Mouse (Mus musculus) MEL (cell line): Measurements from ENCODE around the gene Omd. TPM values are rescaled to one million over a fixed set of nuclear protein-coding genes. Genes with fewer than 3 reads are reported as not detected.

Experiments
- DNase-seq: peaks from one replicate; pipeline ENCODE4 v3.0.0; 2011; ENCODE audit warnings: low read depth, low spot score
- H3K27ac ChIP-seq: 2 replicates; pipeline ENCODE4 v1.5.1; 2012; ENCODE audit warnings: low read depth, mild to moderate bottlenecking, control low read depth, low read length, moderate library complexity; ENCODE audit not compliant: control insufficient read depth
- H3K27me3 ChIP-seq, 2 experiments: fragments of 150-350 bp in 1 of 2; sonication (generic) in 1 of 2; 2 replicates each; pipeline ENCODE4 v1.6.1; 2012; ENCODE audit warnings: low read length in 2 of 2, mild to moderate bottlenecking in 2 of 2, improper control_type of control experiment in 1 of 2, moderate library complexity in 1 of 2; ENCODE audit not compliant: insufficient read depth in 2 of 2, control insufficient read depth in 1 of 2
- H3K36me3 ChIP-seq, 2 experiments: 2 replicates each; pipeline ENCODE4 v1.6.1; 2012 to 2014; ENCODE audit warnings: low read length in 2 of 2, improper control_type of control experiment in 1 of 2, inconsistent platforms in 1 of 2, mild to moderate bottlenecking in 1 of 2; ENCODE audit not compliant: insufficient read depth in 2 of 2, control insufficient read depth in 1 of 2
- H3K4me1 ChIP-seq, 2 experiments: fragments of 150-350 bp in 1 of 2; sonication (generic) in 1 of 2; 2 replicates each; pipeline ENCODE4 v1.6.1; 2012; ENCODE audit warnings: low read length in 2 of 2, improper control_type of control experiment in 1 of 2, mild to moderate bottlenecking in 1 of 2; ENCODE audit not compliant: insufficient read depth in 2 of 2, control insufficient read depth in 1 of 2
- H3K4me3 ChIP-seq, 2 experiments: fragments of 150-350 bp in 1 of 2; sonication (generic) in 1 of 2; 2 replicates each; pipeline ENCODE4 v1.5.1; 2012; ENCODE audit warnings: low read depth in 2 of 2, low read length in 2 of 2, mild to moderate bottlenecking in 2 of 2, moderate library complexity in 2 of 2, control low read depth in 1 of 2, improper control_type of control experiment in 1 of 2; ENCODE audit not compliant: control insufficient read depth in 1 of 2, insufficient read depth in 1 of 2
- H3K79me2 ChIP-seq: 2 replicates; pipeline ENCODE4 v1.6.1; 2012; ENCODE audit warnings: mild to moderate bottlenecking, low read length, moderate library complexity; ENCODE audit not compliant: control insufficient read depth, poor library complexity, insufficient read depth
- H3K9ac ChIP-seq: 2 replicates; pipeline ENCODE4 v1.6.1; 2012; ENCODE audit warnings: low read depth, mild to moderate bottlenecking, control low read depth, low read length, moderate library complexity; ENCODE audit not compliant: control insufficient read depth, poor library complexity, severe bottlenecking
- H3K9me3 ChIP-seq: fragments of 150-350 bp; sonication (generic); replicated peaks from 2 replicates; pipeline ENCODE4 v1.6.1; 2012; ENCODE audit warnings: mild to moderate bottlenecking, low read length, improper control_type of control experiment, moderate library complexity; ENCODE audit not compliant: insufficient read depth
- BHLHE40 ChIP-seq: IDR thresholded peaks from 2 replicates; pipeline ENCODE4 v1.6.1; 2012; ENCODE audit warnings: low read depth, mild to moderate bottlenecking, inconsistent platforms, low read length, improper control_type of control experiment, borderline replicate concordance
- CHD1 ChIP-seq: IDR thresholded peaks from 2 replicates; pipeline ENCODE4 v1.6.1; 2012; ENCODE audit warnings: low read depth, mild to moderate bottlenecking, inconsistent platforms, low read length, improper control_type of control experiment
- CHD2 ChIP-seq: IDR thresholded peaks from 2 replicates; pipeline ENCODE4 v1.6.1; 2011; ENCODE audit warnings: low read length, improper control_type of control experiment
- CTCF ChIP-seq, 3 experiments: IDR thresholded peaks in 2 of 3; conservative IDR thresholded peaks in 1 of 3; 2 replicates each; pipeline ENCODE4 v1.5.1; 2011 to 2012; ENCODE audit warnings: low read length in 3 of 3, low read depth in 2 of 3, mild to moderate bottlenecking in 2 of 3, improper control_type of control experiment in 1 of 3, inconsistent platforms in 1 of 3, mixed read lengths in 1 of 3, moderate library complexity in 1 of 3; ENCODE audit not compliant: control insufficient read depth in 1 of 3, insufficient read depth in 1 of 3, poor library complexity in 1 of 3, severe bottlenecking in 1 of 3
- E2F4 ChIP-seq: IDR thresholded peaks from 2 replicates; pipeline ENCODE4 v1.6.1; 2011; ENCODE audit warnings: low read depth, low read length, improper control_type of control experiment, borderline replicate concordance
- ELF1 ChIP-seq: IDR thresholded peaks from 2 replicates; pipeline ENCODE4 v1.6.1; 2014; ENCODE audit warnings: low read depth, mild to moderate bottlenecking, inconsistent platforms, low read length, improper control_type of control experiment, moderate library complexity
- EP300 ChIP-seq, 2 experiments: IDR thresholded peaks; 2 replicates each; pipeline ENCODE4 v1.6.1; 2011; ENCODE audit warnings: improper control_type of control experiment in 2 of 2, low read length in 2 of 2, low read depth in 1 of 2, mild to moderate bottlenecking in 1 of 2
- ETS1 ChIP-seq: IDR thresholded peaks from 2 replicates; pipeline ENCODE4 v1.6.1; 2012; ENCODE audit warnings: low read depth, mild to moderate bottlenecking, inconsistent platforms, low read length, improper control_type of control experiment, moderate library complexity
- GATA1 ChIP-seq: IDR thresholded peaks from 2 replicates; pipeline ENCODE4 v1.6.1; 2011; ENCODE audit warnings: low read depth, low read length, improper control_type of control experiment
- MAX ChIP-seq: IDR thresholded peaks from 2 replicates; pipeline ENCODE4 v1.6.1; 2011; ENCODE audit warnings: low read length, improper control_type of control experiment
- MYC ChIP-seq: IDR thresholded peaks from 2 replicates; pipeline ENCODE4 v1.6.1; 2011; ENCODE audit warnings: low read depth, mild to moderate bottlenecking, low read length, improper control_type of control experiment, moderate library complexity
- NELFE ChIP-seq: IDR thresholded peaks from 2 replicates; pipeline ENCODE4 v1.6.1; 2011; ENCODE audit warnings: low read depth, low read length, improper control_type of control experiment
- POLR2A ChIP-seq, 2 experiments: IDR thresholded peaks; 2 replicates each; pipeline ENCODE4 v1.6.1; 2011 to 2012; ENCODE audit warnings: low read length in 2 of 2, mild to moderate bottlenecking in 2 of 2, control low read depth in 1 of 2, improper control_type of control experiment in 1 of 2, low read depth in 1 of 2, moderate library complexity in 1 of 2; ENCODE audit not compliant: control insufficient read depth in 1 of 2, insufficient read depth in 1 of 2, poor library complexity in 1 of 2
- POLR2AphosphoS5 ChIP-seq: IDR thresholded peaks from 2 replicates; pipeline ENCODE4 v1.6.1; 2012; ENCODE audit warnings: low read depth, borderline replicate concordance, mild to moderate bottlenecking, inconsistent platforms, low read length, moderate library complexity, mixed read lengths
- RAD21 ChIP-seq: IDR thresholded peaks from 2 replicates; pipeline ENCODE4 v1.6.1; 2011; ENCODE audit warnings: mild to moderate bottlenecking, low read depth, low read length, improper control_type of control experiment
- RCOR1 ChIP-seq: IDR thresholded peaks from 2 replicates; pipeline ENCODE4 v1.6.1; 2012; ENCODE audit warnings: low read depth, mild to moderate bottlenecking, inconsistent platforms, low read length, improper control_type of control experiment
- SIN3A ChIP-seq: IDR thresholded peaks from 2 replicates; pipeline ENCODE4 v1.6.1; 2012; ENCODE audit warnings: low read length, improper control_type of control experiment, inconsistent platforms
- SMC3 ChIP-seq: IDR thresholded peaks from 2 replicates; pipeline ENCODE4 v1.6.1; 2011; ENCODE audit warnings: low read depth, low read length, improper control_type of control experiment
- TBP ChIP-seq: IDR thresholded peaks from 2 replicates; pipeline ENCODE4 v1.8.0; 2011; ENCODE audit warnings: low read depth, low read length, improper control_type of control experiment
- TCF12 ChIP-seq: IDR thresholded peaks from 2 replicates; pipeline ENCODE4 v1.6.1; 2014; ENCODE audit warnings: low read depth, mild to moderate bottlenecking, inconsistent platforms, low read length, improper control_type of control experiment, moderate library complexity
- USF2 ChIP-seq, 2 experiments: IDR thresholded peaks; 2 replicates each; pipeline ENCODE4 v1.6.1; 2011 to 2012; ENCODE audit warnings: improper control_type of control experiment in 2 of 2, low read length in 2 of 2, borderline replicate concordance in 1 of 2, inconsistent platforms in 1 of 2, low read depth in 1 of 2, mild to moderate bottlenecking in 1 of 2; ENCODE audit not compliant: insufficient read depth in 1 of 2
- ZC3H11A ChIP-seq: IDR thresholded peaks from 2 replicates; pipeline ENCODE4 v1.6.1; 2012; ENCODE audit warnings: low read depth, mild to moderate bottlenecking, inconsistent platforms, low read length, improper control_type of control experiment
- ZKSCAN1 ChIP-seq: IDR thresholded peaks from 2 replicates; pipeline ENCODE4 v1.6.1; 2012; ENCODE audit warnings: low read depth, mild to moderate bottlenecking, inconsistent platforms, low read length, improper control_type of control experiment, moderate library complexity
- ZMIZ1 ChIP-seq: IDR thresholded peaks from 2 replicates; pipeline ENCODE4 v1.6.1; 2012; ENCODE audit warnings: low read depth, mild to moderate bottlenecking, inconsistent platforms, low read length, improper control_type of control experiment, moderate library complexity
- ZNF384 ChIP-seq: IDR thresholded peaks from 2 replicates; pipeline ENCODE4 v1.6.1; 2012; ENCODE audit warnings: low read depth, mild to moderate bottlenecking, inconsistent platforms, low read length, improper control_type of control experiment
- polyA plus RNA-seq, 2 experiments: library from polyadenylated mRNA; stranded (reverse) in 1 of 2; unstranded in 1 of 2; fragments of >175 nt in 1 of 2; fragments of >200 nt in 1 of 2; gene quantifications; 2 replicates each; pipeline versions ENCODE4 v1.2.1 to v1.2.4; 2012; ENCODE audit warnings: low replicate concordance in 2 of 2, low read depth in 1 of 2; ENCODE audit not compliant: insufficient read length in 2 of 2, insufficient read depth in 1 of 2, missing spikeins in 1 of 2
- total RNA-seq: library from RNA; depleted of rRNA; stranded (reverse); fragments of 300-350 nt; gene quantifications from 2 replicates; pipeline ENCODE4 v1.2.3, GENCODE M21; 2012

Omd gene
- total and polyA plus RNA-seq, 3 experiments: 0.04 to 4.1 TPM; not detected in 1

DNA sequence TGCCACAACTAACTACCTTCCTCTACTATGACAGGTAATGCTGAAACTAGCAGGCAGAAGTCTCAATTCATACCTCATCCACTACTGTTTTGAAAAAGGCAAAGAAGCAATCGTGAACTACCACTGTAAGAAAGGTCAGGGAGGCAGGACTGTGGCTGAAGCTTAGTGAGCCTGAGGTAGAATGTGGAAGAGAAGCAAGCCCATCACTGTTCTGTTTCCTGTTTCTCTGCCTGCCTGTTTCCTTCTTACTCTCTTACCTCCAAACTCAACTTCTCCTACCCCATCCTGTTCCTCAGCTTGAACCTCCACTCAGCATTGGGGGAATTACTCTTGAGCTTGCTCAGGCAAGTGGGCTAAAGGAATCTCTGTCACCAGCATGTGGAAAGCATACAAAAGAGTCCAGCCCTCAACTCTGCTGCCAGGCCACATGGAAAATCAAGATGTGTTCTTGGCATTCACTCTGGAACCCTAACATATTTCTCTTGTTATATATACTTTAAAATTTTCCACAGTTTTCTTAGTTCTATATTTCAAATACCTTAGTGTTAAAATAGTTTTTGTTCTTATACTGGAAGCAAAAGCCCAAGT, 34.6 kb upstream of the Omd start:
- H3K79me2 ChIP-seq: 0 out of 2 replicates have a peak, but pooled peaks cover 1% of the 10 kb centered on the region
- no peak for DNase-seq
- H3K27me3 ChIP-seq: no peaks in the 10 kb centered on the region
- H3K9ac ChIP-seq: no peak overlapping the region
- no peaks in the 10 kb centered on the region for H3K4me1 ChIP-seq
- no peaks in the 10 kb centered on the region for H3K36me3 ChIP-seq
- H3K9me3 ChIP-seq: no peaks in the 10 kb centered on the region
- no peak overlapping the region for H3K4me3 ChIP-seq
- H3K27ac ChIP-seq: no peak overlapping the region
- TF ChIP-seq MYC: no peak

DNA sequence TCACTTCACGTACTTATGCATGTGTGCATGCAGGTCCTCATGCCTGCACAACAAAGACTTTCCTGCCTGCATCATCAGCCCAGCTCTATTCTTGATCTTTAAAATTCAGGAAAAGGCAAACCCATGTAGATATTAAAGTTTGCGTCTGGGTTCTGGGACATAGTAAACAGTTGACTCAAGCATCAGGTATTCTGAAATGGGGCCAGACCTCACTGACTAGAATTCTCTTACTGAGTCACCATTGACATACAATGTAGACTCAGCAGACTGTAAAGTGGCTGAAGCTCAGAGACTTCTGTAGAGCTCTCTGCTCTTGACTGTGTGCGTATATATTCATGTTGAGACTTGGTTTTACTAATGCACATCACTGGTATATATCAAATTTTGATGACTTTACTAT, 32.6 kb upstream of the Omd start:
- no peaks in the 10 kb centered on the region for H3K27me3 ChIP-seq
- H3K9me3 ChIP-seq: no peaks in the 10 kb centered on the region
- H3K36me3 ChIP-seq: no peaks in the 10 kb centered on the region
- H3K9ac ChIP-seq: no peak overlapping the region
- no peak overlapping the region for H3K4me3 ChIP-seq
- no peak for DNase-seq
- TF ChIP-seq E2F4: no peak
- no peak for TF ChIP-seq CHD1
- TF ChIP-seq POLR2AphosphoS5: no peak
- no peak for TF ChIP-seq MYC
- TF ChIP-seq ZKSCAN1: no peak
- TF ChIP-seq SIN3A: no peak
- no peak for TF ChIP-seq TBP
- no peak for TF ChIP-seq TCF12
- no peak for TF ChIP-seq SMC3
- TF ChIP-seq RCOR1: no peak
- no peak for TF ChIP-seq EP300 (IDR thresholded peaks at IDR 0.05; ENCODE audit: low read depth in 1 of 2, low read length in 2 of 2)
- no peak for TF ChIP-seq CTCF (IDR thresholded peaks at IDR 0.05 in 2 of 3, conservative IDR thresholded peaks at IDR 0.05 in 1 of 3; ENCODE audit: control insufficient read depth in 1 of 3, insufficient read depth in 1 of 3, low read depth in 2 of 3, low read length in 3 of 3, poor library complexity in 1 of 3, severe bottlenecking in 1 of 3)
- no peak for TF ChIP-seq POLR2A (IDR thresholded peaks at IDR 0.05; ENCODE audit: control insufficient read depth in 1 of 2, insufficient read depth in 1 of 2, low read depth in 1 of 2, low read length in 2 of 2, poor library complexity in 1 of 2)
- no peak for TF ChIP-seq RAD21
- peaks cover 0 to 3% of the 10 kb centered on the region in 2 experiments; a peak in 2 of 4 replicates for H3K4me1 ChIP-seq
- H3K79me2 ChIP-seq: 0 out of 2 replicates have a peak, but pooled peaks cover 1% of the 10 kb centered on the region
- H3K27ac ChIP-seq: no peak overlapping the region

DNA sequence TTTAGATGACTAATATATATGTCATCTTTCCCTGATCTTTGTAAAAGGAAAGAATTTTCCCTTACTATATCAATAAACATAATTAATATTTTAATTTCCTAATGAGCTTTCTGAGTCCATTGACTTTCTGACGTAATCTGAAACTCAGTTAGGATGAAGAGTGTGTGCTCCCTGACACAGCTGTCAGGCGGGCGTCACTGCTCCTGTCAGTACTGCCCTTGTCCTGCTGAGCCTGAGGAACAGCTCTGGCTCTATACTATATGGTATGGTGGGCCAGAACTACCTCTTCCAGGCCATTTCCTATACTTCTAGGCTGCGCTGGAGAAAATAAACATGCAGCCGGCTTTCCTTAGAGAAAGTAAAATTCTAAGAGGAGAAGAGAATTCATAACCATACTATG, 27.7 kb upstream of the Omd start:
- TF ChIP-seq RCOR1 (no peak), ZNF384 (no peak), MAX (no peak), TCF12 (no peak), ZKSCAN1 (no peak), ZMIZ1 (no peak), EP300 (IDR thresholded peaks at IDR 0.05; ENCODE audit: low read depth in 1 of 2, low read length in 2 of 2) (no peak), ZC3H11A (no peak), ELF1 (no peak), TBP (no peak), USF2 (IDR thresholded peaks at IDR 0.05; ENCODE audit: borderline replicate concordance in 1 of 2, insufficient read depth in 1 of 2, low read depth in 1 of 2, low read length in 2 of 2) (no peak), GATA1 (no peak), BHLHE40 (no peak), ETS1 (no peak), RAD21 (no peak), NELFE (no peak), CHD2 (no peak)
- Histone ChIP-seq H3K4me3 (no peak overlapping the region), H3K9me3 (no peaks in the 10 kb centered on the region), H3K36me3 (no peaks in the 10 kb centered on the region; a peak in 1 of 4 replicates), H3K9ac (no peak overlapping the region), H3K4me1 (peaks cover 0 to 3% of the 10 kb centered on the region in 2 experiments; a peak in 2 of 4 replicates), H3K27ac (no peak overlapping the region), H3K27me3 (no peaks in the 10 kb centered on the region), H3K79me2 (0 out of 2 replicates have a peak, but pooled peaks cover 1% of the 10 kb centered on the region)
- no peak for DNase-seq
